Mouse (Mus musculus): ENCODE measurements around the gene Ctbs. TPM values are rescaled to one million over a fixed set of nuclear protein-coding genes. Genes with fewer than 3 reads are reported as not detected.
A peak's percentile ranks its signal among the peaks of the same experiment; 100 is the strongest.

Ctbs gene
- polyA plus RNA-seq, 1 experiment from 2014 or later, result 25.0 TPM

DNA sequence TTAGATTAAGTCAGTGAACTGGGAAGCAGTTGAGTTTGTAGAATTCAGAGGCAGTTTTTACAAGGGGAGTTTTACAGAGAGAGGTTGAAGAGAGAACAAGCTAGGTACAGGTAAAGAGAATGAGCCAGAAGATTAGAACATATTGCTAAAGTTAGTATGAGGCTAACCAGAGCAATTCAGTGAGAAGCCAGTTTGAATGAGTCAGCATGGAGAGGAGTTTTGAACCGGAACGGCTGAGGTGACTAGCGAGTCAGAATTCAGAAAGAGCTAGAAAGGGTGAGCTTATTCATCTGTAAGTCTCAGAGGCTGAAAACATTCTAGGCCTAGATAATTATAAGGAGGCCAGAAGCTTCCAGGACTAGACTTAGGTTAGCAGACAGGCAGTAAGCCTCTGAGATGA lies 24.8 kb downstream of the Ctbs start:
- in situ Hi-C loops (cut with MboI; ENCODE audit: low pct_unique_long_range_greater_than_20kb), result no loop called here
- TF ChIP-seq CTCF (IDR thresholded peaks at IDR 0.05), result no peak
- ATAC-seq (peak; percentile 76), DNase-seq (ENCODE audit: low read depth, low spot score) (peak; percentile 73)
- ChIA-PET CTCF (interaction anchor here (0.9 to 3.5 kb wide), 14 partner anchors 9 to 471 kb away, joined by 3 to 24 read pairs (median 5); partner anchors contain the start of gene Ctbs), POLR2A (interaction anchor here (0.7 to 1.3 kb wide), 4 partner anchors 17 to 71 kb away, joined by 3 to 4 read pairs (median 3); partner anchors contain the start of genes Gng5 and Spata1)
- H3K27me3 ChIP-seq, result no peaks in the 10 kb centered on the region

DNA sequence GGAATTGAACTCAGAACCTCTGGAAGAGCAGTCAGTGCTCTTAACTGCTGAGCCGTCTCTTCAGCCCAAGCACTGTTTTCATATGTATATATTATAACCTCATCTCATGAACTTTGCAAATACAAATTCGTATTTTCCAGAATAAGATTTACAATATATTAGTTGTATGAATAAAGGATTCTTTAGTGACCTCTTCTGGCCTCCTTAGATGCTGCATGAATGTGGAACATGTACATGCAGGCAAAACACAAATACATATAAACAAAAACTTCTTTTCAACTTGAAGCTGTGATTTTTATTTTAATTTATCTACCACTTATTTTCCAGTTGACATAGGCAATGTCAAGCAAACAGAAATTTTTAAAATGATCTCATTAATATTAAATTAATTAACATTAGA lies 32.4 kb downstream of the Ctbs start:
- in situ Hi-C loops (cut with MboI; ENCODE audit: low pct_unique_long_range_greater_than_20kb), result loop anchor here (5.0 kb wide), 1 partner anchor 135 kb away; no protein-coding TSS in a partner anchor
- ChIA-PET CTCF (interaction anchor here (0.9 to 5.0 kb wide), 9 partner anchors 7 to 133 kb away, joined by 3 to 21 read pairs (median 5); no protein-coding TSS in a partner anchor), POLR2A (no interaction called here)
- TF ChIP-seq CTCF (IDR thresholded peaks at IDR 0.05), result peak; percentile 63
- H3K27me3 ChIP-seq, result no peaks in the 10 kb centered on the region
- DNase-seq (ENCODE audit: low read depth, low spot score), result no peak
- no peak for ATAC-seq

DNA sequence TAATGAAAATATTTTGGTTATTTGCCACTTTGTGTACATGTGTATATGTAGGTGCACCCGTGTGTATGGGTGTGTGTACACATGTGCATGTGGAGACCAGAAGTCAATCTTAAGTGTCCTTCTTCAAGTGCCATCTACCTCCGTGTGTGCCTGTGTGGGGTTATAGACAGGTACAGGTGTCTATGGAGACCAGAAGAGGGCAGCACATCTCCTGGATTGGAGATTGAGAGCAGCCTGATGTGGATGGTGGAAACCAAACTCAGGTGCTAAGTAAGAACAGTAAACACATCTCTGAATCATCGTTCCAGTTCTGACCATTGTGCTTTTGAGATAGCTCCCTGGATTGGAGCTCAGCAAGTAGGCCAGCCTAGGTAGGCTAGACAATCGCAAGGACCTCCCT lies 36.9 kb downstream of the Ctbs start:
- ChIA-PET CTCF (interaction anchor here (1.1 to 1.3 kb wide), 4 partner anchors 8 to 149 kb away, joined by 3 to 6 read pairs (median 3); no protein-coding TSS in a partner anchor), POLR2A (no interaction called here)
- DNase-seq (ENCODE audit: low read depth, low spot score) (no peak), ATAC-seq (no peak)
- peak; percentile 58 for TF ChIP-seq CTCF (IDR thresholded peaks at IDR 0.05)
- no peaks in the 10 kb centered on the region for H3K27me3 ChIP-seq
- in situ Hi-C loops (cut with MboI; ENCODE audit: low pct_unique_long_range_greater_than_20kb), result loop anchor here (5.0 kb wide), 1 partner anchor 304 kb away; no protein-coding TSS in a partner anchor

DNA sequence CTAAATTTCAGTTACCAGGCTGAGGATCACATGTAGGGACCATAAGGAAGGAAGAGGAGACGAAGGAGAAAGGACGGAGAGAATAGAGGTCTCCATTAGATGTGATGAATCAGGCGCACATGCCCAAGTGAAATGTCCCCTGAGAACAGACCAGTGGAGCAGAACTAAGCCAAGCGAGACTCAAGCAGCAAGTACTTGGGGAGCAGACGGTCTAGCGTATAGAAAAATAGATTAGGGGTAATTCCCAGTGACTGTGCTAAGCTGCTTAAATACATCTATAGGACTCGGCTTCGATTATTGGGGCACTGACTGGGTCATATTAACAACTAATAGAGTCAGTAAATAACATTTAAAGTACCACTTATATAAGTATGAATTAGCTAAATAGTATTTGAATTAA lies 45.3 kb downstream of the Ctbs start:
- no peaks in the 10 kb centered on the region for H3K27me3 ChIP-seq
- in situ Hi-C loops (cut with MboI; ENCODE audit: low pct_unique_long_range_greater_than_20kb), result no loop called here
- no peak for ATAC-seq
- DNase-seq (ENCODE audit: low read depth, low spot score), result no peak
- POLR2A ChIA-PET, result interaction anchor here (1.1 kb wide), 1 partner anchor 20 kb away, joined by 3 read pairs; no protein-coding TSS in a partner anchor
- TF ChIP-seq CTCF (IDR thresholded peaks at IDR 0.05), result no peak
- CTCF ChIA-PET, result interaction anchor here (1.0 to 3.6 kb wide), 11 partner anchors 8 to 451 kb away, joined by 3 to 21 read pairs (median 4); no protein-coding TSS in a partner anchor

DNA sequence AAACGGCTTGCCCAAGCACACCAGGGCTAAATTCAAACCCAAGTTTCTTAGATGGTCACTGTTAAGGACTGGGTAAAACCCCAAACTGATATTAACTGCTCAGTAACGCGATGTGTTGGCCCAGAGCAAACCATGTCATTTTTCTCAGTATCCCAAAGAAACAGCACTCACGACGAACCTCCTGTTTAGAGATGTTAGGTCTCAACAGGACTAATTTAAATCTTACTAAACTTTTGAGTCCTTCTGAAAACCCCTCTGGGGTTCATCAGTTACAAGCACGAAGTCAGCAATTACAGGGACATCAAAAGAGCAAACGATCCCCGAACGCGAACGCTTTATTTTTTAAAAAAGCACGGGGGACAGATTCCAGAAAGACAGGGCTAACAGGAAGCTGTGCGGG lies 49.4 kb downstream of the Ctbs start:
- in situ Hi-C loops (cut with MboI; ENCODE audit: low pct_unique_long_range_greater_than_20kb), result no loop called here
- TF ChIP-seq CTCF (IDR thresholded peaks at IDR 0.05), result no peak
- ChIA-PET POLR2A (interaction anchor here (0.7 to 2.6 kb wide), 3 partner anchors 22 to 583 kb away, joined by 3 to 10 read pairs (median 4); partner anchors contain the start of gene Rpf1), CTCF (no interaction called here)
- H3K27me3 ChIP-seq, result no peaks in the 10 kb centered on the region
- DNase-seq (ENCODE audit: low read depth, low spot score), result no peak
- no peak for ATAC-seq

DNA sequence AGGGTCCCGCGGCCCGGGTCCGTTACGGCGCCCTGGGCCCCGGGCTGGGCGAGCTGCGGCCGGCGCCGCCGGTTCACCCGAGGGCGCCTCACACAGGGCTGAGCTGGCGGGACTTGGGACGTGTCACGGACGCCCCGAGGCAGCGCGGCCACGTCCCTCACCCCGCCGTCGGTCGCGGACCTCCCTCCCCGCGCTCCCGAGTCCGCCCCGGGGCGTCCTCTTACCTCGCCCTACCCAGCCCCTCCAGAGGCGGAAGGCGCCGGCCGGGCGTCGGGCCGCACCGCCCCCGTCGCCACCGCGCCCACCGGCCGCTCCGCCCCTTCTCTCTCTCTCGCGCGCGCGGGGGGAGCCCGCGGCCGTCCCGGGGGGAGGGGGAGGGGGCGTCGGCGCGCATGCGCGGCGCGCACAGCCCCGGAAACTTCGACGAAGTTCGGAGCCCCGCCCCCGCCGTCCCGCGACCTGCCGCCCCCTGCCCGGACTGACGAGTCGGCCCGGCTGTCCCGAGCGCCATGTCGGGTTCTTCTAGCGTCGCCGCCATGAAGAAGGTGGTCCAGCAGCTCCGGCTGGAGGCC lies 49.9 kb downstream of the Ctbs start, which contains the start of the genes Spata1 and Gng5:
TSS of gene Spata1 (minus strand) at position 323 of the 572 bp plus-strand sequence.
TSS of gene Gng5 (plus strand) at position 377 of the 572 bp plus-strand sequence.
- ATAC-seq (peak; percentile 91), DNase-seq (ENCODE audit: low read depth, low spot score) (peak; percentile 41)
- ChIA-PET CTCF (interaction anchor here (1.9 kb wide), 1 partner anchor 46 kb away, joined by 5 read pairs; no protein-coding TSS in a partner anchor), POLR2A (interaction anchor here (0.7 to 2.6 kb wide), 6 partner anchors 16 to 584 kb away, joined by 3 to 10 read pairs (median 5); partner anchors contain the start of gene Rpf1)
- no peak for TF ChIP-seq CTCF (IDR thresholded peaks at IDR 0.05)
- no peaks in the 10 kb centered on the region for H3K27me3 ChIP-seq
- in situ Hi-C loops (cut with MboI; ENCODE audit: low pct_unique_long_range_greater_than_20kb), result no loop called here

DNA sequence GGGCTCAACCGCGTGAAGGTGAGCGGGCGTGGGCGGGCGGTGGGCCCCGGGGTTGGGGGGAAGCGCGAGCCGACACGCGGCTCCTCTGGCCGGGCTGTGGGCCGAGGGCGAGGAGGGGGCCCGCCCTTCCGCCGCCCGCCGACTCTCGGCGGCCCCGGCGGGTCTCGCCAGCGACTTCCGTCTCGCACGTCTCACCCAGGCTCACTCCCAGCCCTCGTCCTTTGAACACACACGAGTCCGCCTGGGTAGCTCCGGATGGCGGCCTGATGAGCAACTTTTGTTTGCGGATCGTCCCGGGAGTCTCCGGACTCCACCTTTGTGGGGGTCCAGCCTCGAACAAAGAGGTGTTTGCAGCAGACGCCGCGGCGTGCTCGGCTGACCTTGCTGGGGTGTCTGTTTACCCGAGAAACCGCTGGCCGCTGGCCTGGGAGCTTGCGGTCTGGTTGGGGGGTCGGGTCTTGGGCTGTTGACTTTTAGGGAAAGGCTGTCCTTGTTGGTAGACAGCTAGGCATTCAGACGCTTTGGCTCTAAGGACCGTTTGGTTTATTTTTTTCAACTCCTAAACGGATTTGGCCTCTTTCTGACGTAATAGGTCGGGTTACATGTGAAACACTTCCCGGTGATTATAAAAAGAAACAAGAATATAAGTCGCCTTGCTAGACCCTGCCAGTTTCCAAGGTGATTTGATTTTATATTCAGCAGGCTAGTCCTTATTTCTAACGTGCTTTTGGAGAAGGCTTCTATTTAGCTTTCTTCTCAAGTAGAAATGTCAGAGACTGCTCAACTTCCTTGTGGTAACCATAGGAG lies 50.6 kb downstream of the Ctbs start:
- POLR2A ChIA-PET, result interaction anchor here (0.6 to 2.6 kb wide), 6 partner anchors 9 to 40 kb away, joined by 3 to 10 read pairs (median 5); partner anchors contain the start of gene Rpf1
- ATAC-seq, result peak; percentile 50
- CTCF ChIA-PET, result interaction anchor here (0.7 to 1.9 kb wide), 7 partner anchors 9 to 64 kb away, joined by 3 to 5 read pairs (median 3); no protein-coding TSS in a partner anchor
- in situ Hi-C loops (cut with MboI; ENCODE audit: low pct_unique_long_range_greater_than_20kb), result no loop called here
- no peak for DNase-seq (ENCODE audit: low read depth, low spot score)
- H3K27me3 ChIP-seq, result no peaks in the 10 kb centered on the region
- TF ChIP-seq CTCF (IDR thresholded peaks at IDR 0.05), result no peak

DNA sequence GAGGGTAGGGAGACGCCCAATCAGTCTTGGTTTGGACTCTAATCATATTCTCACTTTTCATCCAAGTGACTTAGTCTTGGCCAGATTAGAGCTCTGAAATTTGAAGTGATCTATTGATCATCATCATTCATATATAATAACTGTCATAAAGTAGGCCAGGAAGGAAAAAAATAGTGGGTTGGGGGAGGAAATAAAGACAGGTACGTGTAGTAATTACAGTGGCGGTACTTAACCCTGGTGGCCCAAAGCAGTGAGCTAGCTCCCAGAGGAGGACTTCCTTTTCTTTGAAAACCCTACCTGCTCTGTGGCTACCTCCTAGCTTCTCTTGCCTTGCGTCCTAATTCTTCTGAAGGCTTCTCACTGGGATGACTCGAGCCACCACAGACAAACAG lies 51.2 kb downstream of the Ctbs start:
- no peak for TF ChIP-seq CTCF (IDR thresholded peaks at IDR 0.05)
- no peaks in the 10 kb centered on the region for H3K27me3 ChIP-seq
- in situ Hi-C loops (cut with MboI; ENCODE audit: low pct_unique_long_range_greater_than_20kb), result no loop called here
- CTCF ChIA-PET, result interaction anchor here (0.7 to 1.9 kb wide), 8 partner anchors 9 to 559 kb away, joined by 3 to 5 read pairs (median 3); no protein-coding TSS in a partner anchor
- POLR2A ChIA-PET, result interaction anchor here (1.1 to 2.6 kb wide), 4 partner anchors 8 to 27 kb away, joined by 3 to 10 read pairs (median 6); partner anchors contain the start of gene Rpf1
- DNase-seq (ENCODE audit: low read depth, low spot score) (no peak), ATAC-seq (no peak)

DNA sequence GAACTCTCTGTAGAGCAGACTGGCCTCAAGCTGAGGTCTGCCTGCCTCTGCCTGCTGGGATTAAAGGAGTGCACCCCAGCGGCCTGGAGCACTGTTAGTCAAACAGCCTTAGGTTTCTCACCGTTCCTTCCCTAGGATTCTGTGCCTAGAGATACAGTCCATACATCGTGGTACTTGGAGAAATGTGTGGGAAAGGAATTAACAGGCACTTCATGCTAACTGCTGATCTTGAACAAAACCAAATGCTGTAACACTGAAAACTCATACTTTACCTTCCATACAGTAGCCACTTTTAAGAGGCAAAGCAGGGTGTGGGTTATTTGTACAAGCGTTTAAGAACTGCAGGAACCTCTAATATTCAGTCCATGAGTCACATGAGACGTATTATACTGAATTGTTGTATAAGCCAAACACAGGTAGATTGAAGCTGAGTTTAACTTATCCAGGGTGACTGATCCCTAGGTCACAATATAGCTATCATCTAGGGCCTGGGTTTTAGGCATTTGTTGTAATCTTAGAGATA lies 52.1 kb downstream of the Ctbs start:
- ChIA-PET POLR2A (interaction anchor here (1.1 to 2.6 kb wide), 2 partner anchors 7 to 19 kb away, joined by 4 to 10 read pairs; partner anchors contain the start of gene Rpf1), CTCF (interaction anchor here (0.9 to 1.9 kb wide), 5 partner anchors 8 to 560 kb away, joined by 3 to 5 read pairs (median 4); no protein-coding TSS in a partner anchor)
- in situ Hi-C loops (cut with MboI; ENCODE audit: low pct_unique_long_range_greater_than_20kb), result no loop called here
- no peak for TF ChIP-seq CTCF (IDR thresholded peaks at IDR 0.05)
- DNase-seq (ENCODE audit: low read depth, low spot score) (no peak), ATAC-seq (no peak)
- no peaks in the 10 kb centered on the region for H3K27me3 ChIP-seq

DNA sequence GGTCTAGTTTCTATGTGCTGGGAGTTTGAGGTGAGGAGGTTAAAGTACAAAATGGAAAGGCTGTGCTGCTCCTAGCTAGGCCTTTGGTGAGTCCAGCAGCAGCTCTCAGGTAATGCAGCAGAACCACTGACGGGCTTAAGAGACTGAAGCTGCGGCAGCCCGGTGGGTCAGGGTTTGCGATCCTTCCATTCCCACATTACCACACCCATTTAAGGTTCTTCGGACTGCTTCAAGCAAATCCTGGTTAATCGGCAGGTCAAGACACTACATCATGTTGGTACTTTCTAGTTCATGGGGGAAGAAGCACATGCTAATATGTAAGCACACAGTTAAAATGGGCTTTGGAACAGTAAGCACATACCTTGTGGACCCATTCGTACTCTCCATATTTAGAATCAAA lies 57.1 kb downstream of the Ctbs start:
- in situ Hi-C loops (cut with MboI; ENCODE audit: low pct_unique_long_range_greater_than_20kb), result no loop called here

More for the DNA sequence above, 57.1 kb downstream of the Ctbs start:
- ATAC-seq (no peak), DNase-seq (ENCODE audit: low read depth, low spot score) (no peak)
- TF ChIP-seq CTCF (IDR thresholded peaks at IDR 0.05), result no peak
- ChIA-PET CTCF (interaction anchor here (1.5 kb wide), 1 partner anchor 179 kb away, joined by 4 read pairs; no protein-coding TSS in a partner anchor), POLR2A (no interaction called here)
- H3K27me3 ChIP-seq, result no peaks in the 10 kb centered on the region

Other genes starting within 250 kb of the Ctbs start
- 0.04 TPM for gene Lpar3, start 228.8 kb upstream of the Ctbs start, polyA plus RNA-seq (2021)
- 30.8 TPM for gene Ssx2ip, start 45.2 kb upstream of the Ctbs start, polyA plus RNA-seq (2021)
- gene Spata1, start 50.0 kb downstream of the Ctbs start, polyA plus RNA-seq (2021), result 8.9 TPM
- gene Gng5, start 50.0 kb downstream of the Ctbs start, polyA plus RNA-seq (2021), result 527 TPM
- gene Rpf1, start 71.6 kb downstream of the Ctbs start, polyA plus RNA-seq (2021), result 78.9 TPM
- gene Uox, start 120.6 kb downstream of the Ctbs start, polyA plus RNA-seq (2021), result 2.9 TPM
- gene Dnase2b, start 165.8 kb downstream of the Ctbs start, polyA plus RNA-seq (2021), result 0.03 TPM
- gene 4930503B20Rik, start 201.5 kb downstream of the Ctbs start, polyA plus RNA-seq (2021), result 0.44 TPM
- not detected for gene Samd13, start 235.8 kb downstream of the Ctbs start, polyA plus RNA-seq (2021)